Mouse (Mus musculus) forebrain, embryonic 11.5 days (tissue): ENCODE results near the gene Bsdc1. TPM values are rescaled to one million over a fixed set of nuclear protein-coding genes. Genes with fewer than 3 reads are reported as not detected.

Experiments
- ATAC-seq: fragments of 200-750 bp; cut with Nextera tagmentation; replicated peaks from 2 replicates; pipeline ENCODE4 v1.8.0; 2017; ENCODE audit warnings: moderate TSS enrichment; ENCODE audit not compliant: low FRiP score
- DNase-seq: peaks from one replicate; pipeline ENCODE4 v3.0.0-alpha.2; 2017; ENCODE audit warnings: low spot score
- H3K27ac ChIP-seq: fragments of 300-500 bp; sonication (generic); 2 replicates; pipeline ENCODE4 v1.5.1; 2014; ENCODE audit warnings: low read depth, low read length
- H3K27me3 ChIP-seq: fragments of 300-500 bp; sonication (generic); 2 replicates; pipeline ENCODE4 v1.6.1; 2014; ENCODE audit warnings: mild to moderate bottlenecking, low read length, mixed read lengths; ENCODE audit not compliant: control insufficient read depth, insufficient read depth
- H3K36me3 ChIP-seq: fragments of 300-500 bp; sonication (generic); 2 replicates; pipeline ENCODE4 v1.6.1; 2014; ENCODE audit warnings: mild to moderate bottlenecking, low read length, moderate library complexity, mixed read lengths; ENCODE audit not compliant: control insufficient read depth, insufficient read depth
- H3K4me1 ChIP-seq: fragments of 300-500 bp; sonication (generic); replicated peaks from 2 replicates; pipeline ENCODE4 v1.6.1; 2014; ENCODE audit warnings: low read length, mixed read lengths; ENCODE audit not compliant: control insufficient read depth, insufficient read depth
- H3K4me2 ChIP-seq: fragments of 300-500 bp; sonication (generic); 2 replicates; pipeline ENCODE4 v1.6.1; 2014; ENCODE audit warnings: low read depth, mild to moderate bottlenecking, low read length, moderate library complexity, mixed read lengths; ENCODE audit not compliant: severe bottlenecking
- H3K4me3 ChIP-seq: fragments of 300-500 bp; sonication (generic); 2 replicates; pipeline ENCODE4 v1.5.1; 2014; ENCODE audit warnings: low read depth, low read length
- H3K9ac ChIP-seq: fragments of 300-500 bp; sonication (generic); 2 replicates; pipeline ENCODE4 v1.6.1; 2014; ENCODE audit warnings: low read length
- H3K9me3 ChIP-seq: fragments of 300-500 bp; sonication (generic); 2 replicates; pipeline ENCODE4 v1.6.1; 2016; ENCODE audit warnings: low read length, mixed read lengths; ENCODE audit not compliant: control insufficient read depth
- WGBS: fragments of 180-500 bp; shearing (Covaris S2); extraction: QIAGEN DNeasy Blood & Tissue Kit; methylation state at CpG from one replicate; pipeline ENCODE4 v1.1.7; 2014; 5-methylcytosine and 5-hydroxymethylcytosine counted together
- polyA plus RNA-seq: library from polyadenylated mRNA; unstranded; fragments of >200 nt; fragmentation: Nextera tagmentation; extraction: Ambion mirVana; gene quantifications from 2 replicates; pipeline ENCODE4 v1.2.1, GENCODE M21; 2014

Bsdc1 gene
- polyA plus RNA-seq = 24.9 and 25.3 TPM in 2 replicates

DNA sequence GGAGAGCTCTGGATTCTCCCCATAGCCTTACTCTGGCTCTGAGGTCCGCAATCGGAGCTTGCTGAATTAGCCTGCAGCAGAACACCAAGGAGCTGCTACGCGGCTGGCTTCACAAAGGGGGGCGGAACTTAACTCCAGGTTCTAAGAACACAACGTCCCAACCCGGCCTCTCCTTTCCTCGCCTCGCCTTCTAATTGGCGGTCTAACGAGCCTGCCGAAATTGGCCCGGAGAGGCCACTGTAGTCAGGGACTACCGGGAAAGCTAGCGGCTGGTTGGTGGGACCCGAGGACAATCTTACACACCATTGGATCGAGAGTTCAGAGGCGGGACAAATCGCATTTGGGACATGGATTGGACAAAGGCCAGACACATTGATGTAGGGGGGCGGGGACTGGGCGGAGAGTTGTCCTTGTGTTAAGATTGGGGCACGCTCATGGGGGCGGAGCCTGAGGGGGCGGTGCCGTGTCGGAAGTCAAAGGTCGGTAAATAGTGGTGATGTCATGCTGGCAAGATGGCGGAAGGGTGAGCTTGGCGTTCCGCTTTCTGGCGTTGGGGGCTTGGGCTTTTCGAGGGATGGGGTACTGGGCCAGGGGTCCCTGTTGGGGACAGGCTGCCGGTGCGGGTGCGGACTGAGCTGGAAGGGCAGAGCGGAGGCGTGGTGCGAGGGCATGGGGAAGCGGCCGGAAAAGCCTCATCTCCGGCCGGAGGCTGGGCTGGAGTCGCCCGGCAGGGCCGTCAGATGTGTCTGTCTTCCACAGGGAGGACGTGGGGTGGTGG, at the start of gene Bsdc1:
Gene Bsdc1, plus strand, starts transcription at position 399 of the 778 bp plus-strand sequence.
- peak within 1 kb of the TSS; percentile 93 for H3K4me3 ChIP-seq
- ATAC-seq = peak; percentile 99
- peak within 1 kb of the TSS; percentile 75 for H3K9ac ChIP-seq
- H3K36me3 ChIP-seq = no peaks in the 10 kb centered on the region
- peak within 1 kb of the TSS; percentile 81 for H3K4me2 ChIP-seq
- H3K27ac ChIP-seq = peak within 1 kb of the TSS; percentile 81
- WGBS = under 1% methylated on average over 46 of the region's 46 CpGs
- H3K27me3 ChIP-seq = no peaks in the 10 kb centered on the region
- H3K9me3 ChIP-seq = no peaks in the 10 kb centered on the region
- peaks cover 6% of the 10 kb centered on the region for H3K4me1 ChIP-seq
- peak; percentile 100 for DNase-seq

DNA sequence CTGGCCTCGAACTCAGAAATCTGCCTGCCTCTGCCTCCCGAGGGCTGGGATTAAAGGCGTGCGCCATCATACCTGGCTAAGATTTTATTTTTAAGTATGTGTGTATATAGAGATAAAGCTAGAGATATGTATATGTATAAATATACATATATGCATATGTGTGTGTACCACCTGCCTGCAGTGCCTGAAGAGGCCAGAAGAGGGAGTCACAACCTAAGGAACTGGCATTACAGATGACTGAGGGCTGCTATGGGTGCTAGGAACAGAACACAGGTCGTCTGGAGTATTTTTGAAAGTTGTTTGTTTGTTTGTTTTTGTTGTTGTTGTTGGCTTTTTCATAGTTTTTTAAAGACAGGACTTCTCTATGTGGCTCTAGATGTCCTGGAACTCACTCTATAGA, 45.5 kb upstream of the Bsdc1 start:
- Histone ChIP-seq H3K4me3 (no peak overlapping the region), H3K4me1 (no peaks in the 10 kb centered on the region), H3K27me3 (no peaks in the 10 kb centered on the region), H3K9ac (no peak overlapping the region), H3K27ac (no peak overlapping the region), H3K9me3 (no peaks in the 10 kb centered on the region), H3K4me2 (no peak overlapping the region), H3K36me3 (no peaks in the 10 kb centered on the region)
- no peak for DNase-seq
- ATAC-seq = no peak
- 96% methylated on average over 5 of the region's 5 CpGs for WGBS

DNA sequence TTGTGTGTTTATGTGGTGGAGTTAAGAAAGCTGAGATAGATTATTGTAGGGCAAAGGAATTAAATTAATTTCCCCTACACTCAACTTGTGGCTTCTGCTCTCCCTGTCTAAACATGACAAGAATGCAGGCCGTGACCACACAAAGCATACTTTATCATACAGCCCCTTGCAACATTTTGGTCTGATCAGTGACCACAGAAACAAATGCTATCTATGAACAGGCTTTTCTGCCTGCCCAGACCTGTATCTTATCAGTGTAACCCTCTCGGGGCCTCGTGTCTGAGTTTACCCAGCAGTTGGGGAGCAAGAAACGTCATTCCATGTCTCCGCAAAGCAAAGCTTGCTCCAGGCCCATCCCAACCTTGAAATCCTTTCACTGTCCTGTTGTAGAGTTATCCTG, 44.9 kb upstream of the Bsdc1 start:
- ATAC-seq (no peak), DNase-seq (no peak)
- Histone ChIP-seq H3K36me3 (no peaks in the 10 kb centered on the region), H3K27ac (no peak overlapping the region), H3K9ac (no peak overlapping the region), H3K4me1 (no peaks in the 10 kb centered on the region), H3K27me3 (no peaks in the 10 kb centered on the region), H3K4me2 (no peak overlapping the region), H3K9me3 (no peaks in the 10 kb centered on the region), H3K4me3 (no peak overlapping the region)
- WGBS = 88% methylated on average over 5 of the region's 5 CpGs

DNA sequence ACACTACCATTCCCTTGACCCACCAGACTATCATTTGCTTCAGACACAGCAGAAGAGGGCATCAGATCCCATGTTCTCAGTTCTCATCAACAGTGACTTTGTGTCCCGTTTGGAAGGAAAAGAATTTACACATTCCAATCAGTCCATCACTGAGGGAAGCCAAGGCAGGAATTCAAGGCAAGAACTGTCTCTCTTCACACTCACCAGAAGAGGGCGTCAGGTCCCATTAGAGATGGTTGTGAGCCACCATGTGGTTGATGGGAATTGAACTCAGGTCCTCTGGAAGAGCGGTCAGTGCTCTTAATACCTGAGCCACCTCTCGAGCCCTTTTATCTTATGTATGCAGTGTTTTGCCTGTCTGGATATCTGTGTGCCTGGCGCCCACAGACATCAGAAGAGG, 43.1 kb upstream of the Bsdc1 start:
- H3K4me3 ChIP-seq = no peak overlapping the region
- DNase-seq (no peak), ATAC-seq (no peak)
- no peak overlapping the region for H3K9ac ChIP-seq
- no peaks in the 10 kb centered on the region for H3K4me1 ChIP-seq
- WGBS = 79% methylated on average over 5 of the region's 5 CpGs
- no peaks in the 10 kb centered on the region for H3K9me3 ChIP-seq
- H3K27me3 ChIP-seq = no peaks in the 10 kb centered on the region
- H3K27ac ChIP-seq = no peak overlapping the region
- no peaks in the 10 kb centered on the region for H3K36me3 ChIP-seq
- H3K4me2 ChIP-seq = no peak overlapping the region

DNA sequence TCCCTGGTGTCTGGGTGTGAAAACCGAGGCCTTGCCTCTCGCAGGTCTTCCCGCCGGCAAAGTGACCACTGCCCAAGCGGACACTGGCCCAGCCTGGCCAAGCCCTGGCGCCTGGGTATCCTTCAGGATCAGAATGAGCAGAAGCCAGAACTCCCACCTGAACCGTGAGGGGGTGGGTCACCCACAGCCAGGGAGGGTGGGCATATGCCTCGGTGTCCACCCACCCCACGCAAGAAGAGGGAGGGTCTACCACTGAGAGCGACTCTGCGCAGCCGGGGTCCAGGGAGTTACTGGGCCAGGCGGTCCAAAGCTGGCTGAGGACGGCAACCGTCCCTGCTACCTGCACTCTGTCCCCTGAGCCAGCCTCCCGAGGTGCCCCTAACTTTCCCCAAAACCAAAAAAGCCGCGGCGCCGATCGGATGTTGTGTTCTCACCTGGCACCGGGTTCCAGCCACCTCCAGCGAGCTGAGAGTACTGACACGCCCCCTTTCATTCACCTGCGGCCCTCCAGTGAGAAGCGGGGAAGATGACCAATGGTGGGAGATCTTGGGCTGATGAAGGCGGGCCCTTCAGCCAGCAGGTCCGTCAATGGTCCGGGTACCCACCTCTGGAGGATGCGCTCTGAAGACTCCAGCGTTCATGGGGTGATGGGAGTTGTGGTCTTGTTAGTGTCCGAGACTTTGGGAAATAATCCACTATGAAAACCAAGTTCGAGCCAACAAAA, 20.9 kb upstream of the Bsdc1 start, which contains the start of gene Zbtb8b:
Gene Zbtb8b, minus strand, starts transcription at position 514 of the 724 bp plus-strand sequence.
- ATAC-seq (peak; percentile 76; the same call in 1 of the 2 replicates), DNase-seq (peak; percentile 76)
- Histone ChIP-seq H3K27me3 (peaks cover 16% of the 10 kb centered on the region; the same call in 1 of the 2 replicates), H3K9ac (peak within 1 kb of the TSS; percentile 45), H3K4me1 (no peaks in the 10 kb centered on the region; the same call in 1 of the 2 replicates), H3K4me3 (peak within 1 kb of the TSS; percentile 39), H3K27ac (no peak within 1 kb of the TSS), H3K4me2 (peak within 1 kb of the TSS; percentile 64), H3K36me3 (no peaks in the 10 kb centered on the region), H3K9me3 (no peaks in the 10 kb centered on the region)
- 1% methylated on average over 33 of the region's 33 CpGs for WGBS

DNA sequence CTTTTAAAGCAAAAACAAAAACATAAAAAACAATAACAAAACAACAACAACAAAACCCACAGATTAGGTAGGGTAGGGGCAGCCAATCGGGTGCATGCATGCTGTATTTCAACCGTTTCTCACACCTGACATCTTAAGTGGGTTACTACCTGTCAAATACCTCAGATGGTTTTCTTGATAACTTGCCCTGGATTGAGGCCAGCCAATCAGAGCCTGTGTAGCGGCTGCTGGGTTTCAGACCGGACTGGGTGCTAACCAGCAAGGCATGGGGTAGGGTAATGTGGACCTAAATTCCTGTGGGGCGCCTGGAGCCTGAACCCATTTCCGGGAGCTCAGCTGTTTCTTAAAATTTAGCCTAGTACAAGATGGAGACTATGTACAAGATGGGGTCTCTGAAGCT, 20.2 kb upstream of the Bsdc1 start:
- Histone ChIP-seq H3K4me3 (peak overlapping the region; percentile 39; the same call in 1 of the 2 replicates), H3K27me3 (peaks cover 16% of the 10 kb centered on the region; the same call in 1 of the 2 replicates), H3K4me1 (no peaks in the 10 kb centered on the region; the same call in 1 of the 2 replicates), H3K9ac (no peak overlapping the region), H3K4me2 (peak overlapping the region; percentile 64; the same call in 1 of the 2 replicates), H3K9me3 (no peaks in the 10 kb centered on the region), H3K27ac (no peak overlapping the region), H3K36me3 (no peaks in the 10 kb centered on the region)
- ATAC-seq (no peak), DNase-seq (no peak)
- WGBS = 25% methylated on average over 6 of the region's 6 CpGs

DNA sequence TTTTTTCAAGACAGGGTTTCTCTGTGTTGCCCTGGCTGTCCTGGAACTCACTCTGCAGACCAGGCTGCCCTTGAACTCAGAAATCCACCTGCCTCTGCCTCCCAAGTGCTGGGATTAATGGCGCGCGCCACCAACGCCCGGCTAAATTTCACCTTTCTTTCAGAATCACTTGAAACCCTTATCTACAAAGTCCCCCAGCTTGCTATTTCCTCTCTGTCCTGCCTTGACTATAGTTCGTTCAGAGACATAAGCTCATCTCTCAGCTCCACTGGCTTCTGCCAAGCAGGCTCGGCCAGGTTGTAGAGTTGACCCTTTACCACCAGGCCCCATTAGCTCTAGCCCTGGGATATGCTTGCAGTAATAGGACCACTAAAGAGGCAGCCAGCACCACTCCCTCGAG, 14.0 kb upstream of the Bsdc1 start:
- Histone ChIP-seq H3K27me3 (no peaks in the 10 kb centered on the region), H3K4me1 (no peaks in the 10 kb centered on the region), H3K9me3 (no peaks in the 10 kb centered on the region), H3K27ac (no peak overlapping the region), H3K9ac (no peak overlapping the region), H3K36me3 (no peaks in the 10 kb centered on the region), H3K4me3 (no peak overlapping the region), H3K4me2 (no peak overlapping the region)
- DNase-seq = no peak
- WGBS = 87% methylated on average over 8 of the region's 8 CpGs
- no peak for ATAC-seq

DNA sequence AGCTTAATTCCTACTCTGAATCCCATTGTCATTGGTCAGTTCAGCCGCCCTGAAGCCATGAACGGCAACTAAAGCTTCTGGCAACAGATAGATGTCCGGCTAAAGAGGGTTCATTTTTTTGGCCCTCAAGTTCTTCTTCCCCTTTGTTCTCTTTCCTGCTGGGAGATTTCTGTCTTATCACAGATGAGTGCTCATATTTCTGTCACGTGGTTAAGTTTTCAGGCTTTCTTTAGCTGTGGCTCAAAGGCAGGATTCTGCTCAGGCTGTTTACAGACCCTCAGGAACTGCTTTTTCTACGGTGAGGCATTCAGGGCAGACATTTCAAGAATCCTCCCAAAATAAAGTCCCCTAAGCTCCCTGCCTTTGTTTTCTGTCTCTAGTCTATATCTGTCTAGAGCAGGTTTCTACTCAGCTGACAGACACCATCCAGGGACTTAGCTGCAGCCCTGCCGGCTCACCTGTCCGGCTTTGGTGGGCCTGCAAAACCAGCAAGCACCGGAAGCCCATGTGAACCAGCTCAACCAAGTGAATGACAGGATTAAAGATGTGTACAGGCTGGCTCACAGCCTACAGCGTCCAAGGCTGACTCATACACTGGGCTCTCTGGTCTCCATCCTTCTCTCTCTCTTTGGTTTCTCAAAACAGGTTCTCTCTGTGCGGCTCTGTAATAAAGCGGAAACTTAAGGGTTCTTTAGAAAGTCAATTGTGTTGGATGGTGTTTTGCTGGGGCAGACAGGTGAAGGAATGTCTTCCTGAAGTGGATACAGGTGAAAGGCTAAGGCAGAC, 13.4 kb upstream of the Bsdc1 start:
- Histone ChIP-seq H3K4me1 (no peaks in the 10 kb centered on the region), H3K27ac (no peak overlapping the region), H3K9me3 (no peaks in the 10 kb centered on the region), H3K4me2 (no peak overlapping the region), H3K36me3 (no peaks in the 10 kb centered on the region), H3K9ac (no peak overlapping the region), H3K27me3 (no peaks in the 10 kb centered on the region), H3K4me3 (no peak overlapping the region)
- DNase-seq (no peak), ATAC-seq (no peak)
- 81% methylated on average over 11 of the region's 11 CpGs for WGBS
